Mouse (Mus musculus) MEL (cell line): ENCODE measurements around the gene Gjd2. TPM values are rescaled to one million over a fixed set of nuclear protein-coding genes. Genes with fewer than 3 reads are reported as not detected.

Experiments
- DNase-seq: peaks from one replicate; pipeline ENCODE4 v3.0.0; 2011; ENCODE audit warnings: low read depth, low spot score
- H3K27ac ChIP-seq: 2 replicates; pipeline ENCODE4 v1.5.1; 2012; ENCODE audit warnings: low read depth, mild to moderate bottlenecking, control low read depth, low read length, moderate library complexity; ENCODE audit not compliant: control insufficient read depth
- H3K27me3 ChIP-seq, 2 experiments: fragments of 150-350 bp in 1 of 2; sonication (generic) in 1 of 2; 2 replicates each; pipeline ENCODE4 v1.6.1; 2012; ENCODE audit warnings: low read length in 2 of 2, mild to moderate bottlenecking in 2 of 2, improper control_type of control experiment in 1 of 2, moderate library complexity in 1 of 2; ENCODE audit not compliant: insufficient read depth in 2 of 2, control insufficient read depth in 1 of 2
- H3K36me3 ChIP-seq, 2 experiments: 2 replicates each; pipeline ENCODE4 v1.6.1; 2012 to 2014; ENCODE audit warnings: low read length in 2 of 2, improper control_type of control experiment in 1 of 2, inconsistent platforms in 1 of 2, mild to moderate bottlenecking in 1 of 2; ENCODE audit not compliant: insufficient read depth in 2 of 2, control insufficient read depth in 1 of 2
- H3K4me1 ChIP-seq, 2 experiments: fragments of 150-350 bp in 1 of 2; sonication (generic) in 1 of 2; 2 replicates each; pipeline ENCODE4 v1.6.1; 2012; ENCODE audit warnings: low read length in 2 of 2, improper control_type of control experiment in 1 of 2, mild to moderate bottlenecking in 1 of 2; ENCODE audit not compliant: insufficient read depth in 2 of 2, control insufficient read depth in 1 of 2
- H3K4me3 ChIP-seq, 2 experiments: fragments of 150-350 bp in 1 of 2; sonication (generic) in 1 of 2; 2 replicates each; pipeline ENCODE4 v1.5.1; 2012; ENCODE audit warnings: low read depth in 2 of 2, low read length in 2 of 2, mild to moderate bottlenecking in 2 of 2, moderate library complexity in 2 of 2, control low read depth in 1 of 2, improper control_type of control experiment in 1 of 2; ENCODE audit not compliant: control insufficient read depth in 1 of 2, insufficient read depth in 1 of 2
- H3K79me2 ChIP-seq: 2 replicates; pipeline ENCODE4 v1.6.1; 2012; ENCODE audit warnings: mild to moderate bottlenecking, low read length, moderate library complexity; ENCODE audit not compliant: control insufficient read depth, poor library complexity, insufficient read depth
- H3K9ac ChIP-seq: 2 replicates; pipeline ENCODE4 v1.6.1; 2012; ENCODE audit warnings: low read depth, mild to moderate bottlenecking, control low read depth, low read length, moderate library complexity; ENCODE audit not compliant: control insufficient read depth, poor library complexity, severe bottlenecking
- H3K9me3 ChIP-seq: fragments of 150-350 bp; sonication (generic); replicated peaks from 2 replicates; pipeline ENCODE4 v1.6.1; 2012; ENCODE audit warnings: mild to moderate bottlenecking, low read length, improper control_type of control experiment, moderate library complexity; ENCODE audit not compliant: insufficient read depth
- BHLHE40 ChIP-seq: IDR thresholded peaks from 2 replicates; pipeline ENCODE4 v1.6.1; 2012; ENCODE audit warnings: low read depth, mild to moderate bottlenecking, inconsistent platforms, low read length, improper control_type of control experiment, borderline replicate concordance
- E2F4 ChIP-seq: IDR thresholded peaks from 2 replicates; pipeline ENCODE4 v1.6.1; 2011; ENCODE audit warnings: low read depth, low read length, improper control_type of control experiment, borderline replicate concordance
- ELF1 ChIP-seq: IDR thresholded peaks from 2 replicates; pipeline ENCODE4 v1.6.1; 2014; ENCODE audit warnings: low read depth, mild to moderate bottlenecking, inconsistent platforms, low read length, improper control_type of control experiment, moderate library complexity
- ETS1 ChIP-seq: IDR thresholded peaks from 2 replicates; pipeline ENCODE4 v1.6.1; 2012; ENCODE audit warnings: low read depth, mild to moderate bottlenecking, inconsistent platforms, low read length, improper control_type of control experiment, moderate library complexity
- HCFC1 ChIP-seq: IDR thresholded peaks from 2 replicates; pipeline ENCODE4 v1.6.1; 2012; ENCODE audit warnings: low read depth, mild to moderate bottlenecking, inconsistent platforms, low read length, improper control_type of control experiment, moderate library complexity
- MAFK ChIP-seq: IDR thresholded peaks from 2 replicates; pipeline ENCODE4 v1.6.1; 2011; ENCODE audit warnings: low read depth, mild to moderate bottlenecking, low read length, improper control_type of control experiment, borderline replicate concordance
- MAX ChIP-seq: IDR thresholded peaks from 2 replicates; pipeline ENCODE4 v1.6.1; 2011; ENCODE audit warnings: low read length, improper control_type of control experiment
- MXI1 ChIP-seq: IDR thresholded peaks from 2 replicates; pipeline ENCODE4 v1.6.1; 2011; ENCODE audit warnings: mild to moderate bottlenecking, low read depth, low read length, improper control_type of control experiment
- MYB ChIP-seq: IDR thresholded peaks from 2 replicates; pipeline ENCODE4 v1.6.1; 2011; ENCODE audit warnings: mild to moderate bottlenecking, low read depth, low read length, improper control_type of control experiment
- NELFE ChIP-seq: IDR thresholded peaks from 2 replicates; pipeline ENCODE4 v1.6.1; 2011; ENCODE audit warnings: low read depth, low read length, improper control_type of control experiment
- NRF1 ChIP-seq: IDR thresholded peaks from 2 replicates; pipeline ENCODE4 v1.6.1; 2014; ENCODE audit warnings: low read depth, mild to moderate bottlenecking, inconsistent platforms, low read length, improper control_type of control experiment, moderate library complexity; ENCODE audit not compliant: poor library complexity, insufficient read depth, severe bottlenecking
- POLR2AphosphoS2 ChIP-seq: IDR thresholded peaks from 2 replicates; pipeline ENCODE4 v1.6.1; 2011; ENCODE audit warnings: low read length, improper control_type of control experiment
- POLR2AphosphoS5 ChIP-seq: IDR thresholded peaks from 2 replicates; pipeline ENCODE4 v1.6.1; 2012; ENCODE audit warnings: low read depth, borderline replicate concordance, mild to moderate bottlenecking, inconsistent platforms, low read length, moderate library complexity, mixed read lengths
- RCOR1 ChIP-seq: IDR thresholded peaks from 2 replicates; pipeline ENCODE4 v1.6.1; 2012; ENCODE audit warnings: low read depth, mild to moderate bottlenecking, inconsistent platforms, low read length, improper control_type of control experiment
- SIN3A ChIP-seq: IDR thresholded peaks from 2 replicates; pipeline ENCODE4 v1.6.1; 2012; ENCODE audit warnings: low read length, improper control_type of control experiment, inconsistent platforms
- SMC3 ChIP-seq: IDR thresholded peaks from 2 replicates; pipeline ENCODE4 v1.6.1; 2011; ENCODE audit warnings: low read depth, low read length, improper control_type of control experiment
- TAL1 ChIP-seq: IDR thresholded peaks from 2 replicates; pipeline ENCODE4 v1.6.1; 2012; ENCODE audit warnings: mild to moderate bottlenecking, inconsistent platforms, low read length, moderate library complexity, mixed read lengths
- TBP ChIP-seq: IDR thresholded peaks from 2 replicates; pipeline ENCODE4 v1.8.0; 2011; ENCODE audit warnings: low read depth, low read length, improper control_type of control experiment
- TCF12 ChIP-seq: IDR thresholded peaks from 2 replicates; pipeline ENCODE4 v1.6.1; 2014; ENCODE audit warnings: low read depth, mild to moderate bottlenecking, inconsistent platforms, low read length, improper control_type of control experiment, moderate library complexity
- USF2 ChIP-seq, 2 experiments: IDR thresholded peaks; 2 replicates each; pipeline ENCODE4 v1.6.1; 2011 to 2012; ENCODE audit warnings: improper control_type of control experiment in 2 of 2, low read length in 2 of 2, borderline replicate concordance in 1 of 2, inconsistent platforms in 1 of 2, low read depth in 1 of 2, mild to moderate bottlenecking in 1 of 2; ENCODE audit not compliant: insufficient read depth in 1 of 2
- polyA plus RNA-seq, 2 experiments: library from polyadenylated mRNA; stranded (reverse) in 1 of 2; unstranded in 1 of 2; fragments of >175 nt in 1 of 2; fragments of >200 nt in 1 of 2; gene quantifications; 2 replicates each; pipeline versions ENCODE4 v1.2.1 to v1.2.4; 2012; ENCODE audit warnings: low replicate concordance in 2 of 2, low read depth in 1 of 2; ENCODE audit not compliant: insufficient read length in 2 of 2, insufficient read depth in 1 of 2, missing spikeins in 1 of 2
- total RNA-seq: library from RNA; depleted of rRNA; stranded (reverse); fragments of 300-350 nt; gene quantifications from 2 replicates; pipeline ENCODE4 v1.2.3, GENCODE M21; 2012; rRNA removed

Gjd2 gene
- total RNA-seq = not detected in 2 replicates
- polyA plus RNA-seq = not detected

GRCm38 (mm10) chr2:114013295-114013771, at the start of gene Gjd2:
Gjd2 (minus strand) TSS chr2:114013619.
- Histone ChIP-seq H3K9ac (no peak within 1 kb of the TSS), H3K36me3 (no peaks in the 10 kb centered on the region), H3K4me3 (no peak within 1 kb of the TSS), H3K79me2 (no peaks in the 10 kb centered on the region), H3K27ac (no peak within 1 kb of the TSS), H3K27me3 (no peaks in the 10 kb centered on the region; a peak in 1 of 4 replicates), H3K4me1 (no peaks in the 10 kb centered on the region), H3K9me3 (no peaks in the 10 kb centered on the region)
- TF ChIP-seq SMC3 (no peak), TAL1 (no peak), MXI1 (no peak)
- no peak for DNase-seq

- H3K27me3 ChIP-seq = no peaks in the 10 kb centered on the region; a peak in 1 of 4 replicates
- H3K9ac ChIP-seq = no peak overlapping the region
- H3K79me2 ChIP-seq = no peaks in the 10 kb centered on the region
- H3K4me3 ChIP-seq = no peak overlapping the region
- H3K27ac ChIP-seq = no peak overlapping the region
- TF ChIP-seq USF2 (IDR thresholded peaks at IDR 0.05; ENCODE audit: borderline replicate concordance in 1 of 2, insufficient read depth in 1 of 2, low read depth in 1 of 2, low read length in 2 of 2) = no peak
- TF ChIP-seq TCF12 = no peak
- TF ChIP-seq SIN3A = no peak
- no peak for TF ChIP-seq SMC3
- no peak for TF ChIP-seq BHLHE40
- no peak for TF ChIP-seq HCFC1
- no peak for TF ChIP-seq RCOR1
- TF ChIP-seq POLR2AphosphoS5 = no peak
- no peak for TF ChIP-seq MAX
- TF ChIP-seq E2F4 = no peak
- no peak for TF ChIP-seq NRF1
- TF ChIP-seq POLR2AphosphoS2 = no peak
- TF ChIP-seq ETS1 = no peak
- TF ChIP-seq MYB = no peak
- TF ChIP-seq TBP = no peak
- TF ChIP-seq ELF1 = no peak
- TF ChIP-seq MAFK = no peak
- no peak for TF ChIP-seq NELFE
- no peaks in the 10 kb centered on the region for H3K9me3 ChIP-seq
- DNase-seq = no peak
- H3K36me3 ChIP-seq = no peaks in the 10 kb centered on the region
- no peaks in the 10 kb centered on the region for H3K4me1 ChIP-seq
Measured at GRCm38 (mm10) chr2:114060071-114060591, 46.7 kb upstream of the Gjd2 start.
